Mouse (Mus musculus): ENCODE data around the gene Ddhd1.

GRCm38 (mm10) chr14:45656831-45657640, 907 bp downstream of the Ddhd1 start:
- TF ChIP-seq CTCF (IDR thresholded peaks at IDR 0.05; ENCODE audit: low read depth, low read length) (no peak), POLR2A (IDR thresholded peaks at IDR 0.05; ENCODE audit: borderline replicate concordance, low read depth, low read length) (no peak)

All from bone marrow macrophage, adult 2 months (primary cell).